30 mouse cellular contexts compared by ENCODE assay signal in the genomic region with DNA sequence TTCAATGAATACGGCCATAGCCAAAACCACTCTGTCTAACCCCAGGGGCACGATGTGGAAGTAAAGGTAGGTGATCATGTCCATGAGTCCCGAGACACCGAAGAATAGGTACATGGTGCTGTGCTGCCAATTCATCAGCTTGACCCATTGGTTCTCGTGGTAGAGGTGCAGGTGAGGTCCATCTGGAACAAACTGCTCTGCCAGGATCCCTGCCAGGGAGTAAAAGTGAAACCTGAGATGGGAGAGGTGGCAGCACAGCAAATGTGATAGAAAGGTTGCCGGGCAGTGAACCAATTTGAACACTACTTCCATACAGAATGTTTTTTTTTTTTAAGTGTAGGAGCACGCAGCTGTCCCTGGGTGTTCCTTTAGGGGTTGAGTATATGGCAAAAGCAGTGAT. TPM values are rescaled to one million over a fixed set of nuclear protein-coding genes. Genes with fewer than 3 reads are reported as not detected.
DNase-seq lines count a peak whose midpoint lies in the region; ATAC-seq and TF ChIP-seq lines count a peak whose summit lies in the region.
"Had no signal": no experiment of that assay in that cellular context is flagged by ENCODE, and none has a peak within 500 bp of the region (broad histone marks: within the 10 kb centered on the region; RNA-seq: fewer than 3 reads in every experiment).

No protein-coding gene starts in this region.

- 79% methylated on average over 7 of the region's 7 CpGs for WGBS in kidney, embryonic 14.5 days
- WGBS in liver, adult 2 months, result 68% methylated on average over 7 of the region's 7 CpGs
- 81% methylated on average over 7 of the region's 7 CpGs for WGBS in liver, embryonic 12.5 days (ENCODE audit: insufficient replicate concordance)

- no peak for TF ChIP-seq POLR2A in liver, adult 2 months (IDR thresholded peaks at IDR 0.05; ENCODE audit: extremely low read depth, insufficient read depth, low read length)

- ATAC-seq in kidney, embryonic 14.5 days (ENCODE audit: low FRiP score, low TSS enrichment), result no peak
- ATAC-seq in liver, embryonic 12.5 days, result no peak
- ATAC-seq: forebrain, embryonic 14.5 days; forebrain, postnatal 0 days; hindbrain, embryonic 16.5 days; Patski had no signal

- no peaks in the 10 kb centered on the region for H3K27me3 ChIP-seq in kidney, embryonic 14.5 days (ENCODE audit: control insufficient read depth, insufficient read depth, low read length)
- no peaks in the 10 kb centered on the region for H3K27me3 ChIP-seq in liver, adult 2 months (ENCODE audit: control insufficient read depth, insufficient read depth, low read length)
- H3K27me3 ChIP-seq in liver, embryonic 12.5 days (replicated peaks), result no peaks in the 10 kb centered on the region
- H3K27me3 ChIP-seq: embryonic facial prominence, embryonic 12.5 days; embryonic facial prominence, embryonic 15.5 days; heart, embryonic 12.5 days; heart, embryonic 15.5 days; hindbrain, embryonic 13.5 days; Patski had no signal

- H3K9me3 ChIP-seq in kidney, embryonic 14.5 days (ENCODE audit: control insufficient read depth, low read length), result no peaks in the 10 kb centered on the region
- H3K9me3 ChIP-seq in liver, embryonic 12.5 days (replicated peaks), result no peaks in the 10 kb centered on the region
- H3K9me3 ChIP-seq: embryonic facial prominence, embryonic 12.5 days; embryonic facial prominence, embryonic 15.5 days; G1E; heart, embryonic 12.5 days; heart, embryonic 15.5 days; hindbrain, embryonic 10.5 days; hindbrain, embryonic 13.5 days had no signal

- no peak overlapping the region for H3K27ac ChIP-seq in kidney, embryonic 14.5 days (ENCODE audit: low read depth, low read length)
- H3K27ac ChIP-seq in liver, adult 2 months (replicated peaks; ENCODE audit: insufficient read depth, low read depth, low read length), result no peak overlapping the region
- H3K27ac ChIP-seq in liver, embryonic 12.5 days, result no peak overlapping the region
- H3K27ac ChIP-seq: embryonic facial prominence, embryonic 12.5 days; embryonic facial prominence, embryonic 15.5 days; heart, embryonic 15.5 days; hindbrain, embryonic 10.5 days; hindbrain, embryonic 13.5 days had no signal

- H3K4me1 ChIP-seq in kidney, embryonic 14.5 days (ENCODE audit: control insufficient read depth, insufficient read depth, low read length), result no peaks in the 10 kb centered on the region
- H3K4me1 ChIP-seq in liver, adult 2 months (ENCODE audit: control insufficient read depth, insufficient read depth, low read length), result peaks cover 3% of the 10 kb centered on the region; the same call in 1 of the 2 replicates
- H3K4me1 ChIP-seq in liver, embryonic 12.5 days, result no peaks in the 10 kb centered on the region
- H3K4me1 ChIP-seq: embryonic facial prominence, embryonic 12.5 days; embryonic facial prominence, embryonic 15.5 days; heart, embryonic 12.5 days; heart, embryonic 15.5 days; hindbrain, embryonic 13.5 days had no signal

- H3K36me3 ChIP-seq in kidney, embryonic 14.5 days (ENCODE audit: control insufficient read depth, insufficient read depth, low read length), result peaks cover 3% of the 10 kb centered on the region; the same call in 1 of the 2 replicates
- H3K36me3 ChIP-seq in liver, adult 2 months (ENCODE audit: control insufficient read depth, insufficient read depth, low read length), result no peaks in the 10 kb centered on the region
- H3K36me3 ChIP-seq in liver, embryonic 12.5 days, result peaks cover under 1% of the 10 kb centered on the region; the same call in 1 of the 2 replicates
- H3K36me3 ChIP-seq: embryonic facial prominence, embryonic 15.5 days; heart, embryonic 15.5 days had no signal

- DNase-seq in adrenal gland, postnatal 14 days, result peak; percentile 21
- DNase-seq in adrenal gland, adult (ENCODE audit: inconsistent age in 2 of 2, low spot score in 1 of 2), result no peak
- DNase-seq in kidney, adult 9 months, result peak; percentile 34
- peak; percentile 82 for DNase-seq in liver, adult 2 months (ENCODE audit: extremely low read depth, low read depth, low spot score)
- no peak for DNase-seq in frontal cortex, postnatal 10 days (ENCODE audit: low spot score in 2 of 2)
- DNase-seq: adrenal gland, adult 8-10 months; adrenal gland, postnatal 36 days; cerebellum, adult 11 months; cerebellum, adult 2 months; cerebellum, adult 9-11 months; cerebellum, postnatal 25 days; forebrain, postnatal 0 days; gastrocnemius, postnatal 25 days; heart, adult 18-20 months; heart, postnatal 10 days; heart, postnatal 36 days had no signal

- H3K4me2 ChIP-seq in kidney, embryonic 14.5 days (replicated peaks; ENCODE audit: low read depth, low read length), result no peak overlapping the region
- H3K4me2 ChIP-seq in liver, embryonic 12.5 days, result no peak overlapping the region
- H3K4me2 ChIP-seq: embryonic facial prominence, embryonic 12.5 days; embryonic facial prominence, embryonic 15.5 days; heart, embryonic 12.5 days; heart, embryonic 15.5 days; hindbrain, embryonic 13.5 days had no signal

- TF ChIP-seq CTCF in liver, adult 2 months (IDR thresholded peaks at IDR 0.05; ENCODE audit: low read depth, low read length), result no peak

- H3K9ac ChIP-seq in kidney, embryonic 14.5 days (ENCODE audit: low read depth, low read length), result no peak overlapping the region
- H3K9ac ChIP-seq in liver, adult 2 months (ENCODE audit: low read depth, low read length), result no peak overlapping the region
- H3K9ac ChIP-seq in liver, embryonic 12.5 days, result no peak overlapping the region
- H3K9ac ChIP-seq: embryonic facial prominence, embryonic 12.5 days; embryonic facial prominence, embryonic 15.5 days; forebrain, postnatal 0 days; heart, embryonic 12.5 days; heart, embryonic 15.5 days; hindbrain, embryonic 13.5 days had no signal

- no peak overlapping the region for H3K4me3 ChIP-seq in kidney, embryonic 14.5 days (ENCODE audit: low read length)
- H3K4me3 ChIP-seq in liver, adult 2 months (ENCODE audit: insufficient read depth, low read depth, low read length), result no peak overlapping the region
- H3K4me3 ChIP-seq in liver, embryonic 12.5 days, result no peak overlapping the region
- H3K4me3 ChIP-seq: embryonic facial prominence, embryonic 12.5 days; embryonic facial prominence, embryonic 15.5 days; heart, embryonic 12.5 days; heart, embryonic 15.5 days; hindbrain, embryonic 10.5 days; hindbrain, embryonic 13.5 days had no signal

- H3K79me2 ChIP-seq in liver, adult 2 months (ENCODE audit: control insufficient read depth, insufficient read depth, low read length), result no peaks in the 10 kb centered on the region

RNA-seq across cellular contexts. Expression of a gene that starts 35.3 kb away (rescaled TPM):
- total RNA-seq in adrenal gland, postnatal 14 days (2021), result 52.2 and 71.6 TPM in 2 replicates
- 10.2 and 11.8 TPM in 2 replicates for polyA plus RNA-seq in kidney, embryonic 14.5 days (2014; fragmentation: Nextera tagmentation; extraction: Ambion mirVana)
- 0.13 and 0.55 TPM in 2 replicates for total RNA-seq in liver, adult 2 months (2014; rRNA removed)
- 0.37 and 0.73 TPM in 2 replicates for polyA plus RNA-seq in liver, adult 2 months (2012; rRNA removed)
- not detected in 2 replicates for polyA plus RNA-seq in liver, embryonic 12.5 days (2016; fragmentation: Nextera tagmentation; extraction: Ambion mirVana)
- total RNA-seq: common myeloid progenitor, adult 5-6 weeks; forebrain, postnatal 0 days had no signal
- polyA plus RNA-seq: forebrain, embryonic 11.5 days; forebrain, embryonic 14.5 days; G1E; heart, embryonic 12.5 days; heart, embryonic 15.5 days; hindbrain, embryonic 10.5 days; Patski had no signal

RNA-seq across cellular contexts. Expression of a gene that starts 43.0 kb away (rescaled TPM):
- total RNA-seq in adrenal gland, postnatal 14 days (2021), result 23.7 and 27.6 TPM in 2 replicates
- 33.3 and 34.5 TPM in 2 replicates for polyA plus RNA-seq in kidney, embryonic 14.5 days (2014; fragmentation: Nextera tagmentation; extraction: Ambion mirVana)
- 6.6 and 8.6 TPM in 2 replicates for total RNA-seq in liver, adult 2 months (2014; rRNA removed)
- 5.6 and 8.2 TPM in 2 replicates for polyA plus RNA-seq in liver, adult 2 months (2012; rRNA removed)
- 8.6 and 9.3 TPM in 2 replicates for polyA plus RNA-seq in liver, embryonic 12.5 days (2016; fragmentation: Nextera tagmentation; extraction: Ambion mirVana)

Comparison
In these comparisons a context has a peak if more than half of its experiments do, and no peak if none do; other contexts are left out.
1. DNase-seq: peak in adrenal gland, postnatal 14 days (single experiment), kidney, adult 9 months (single experiment) and liver, adult 2 months (single experiment); none in adrenal gland, adult (0 of 2) and frontal cortex, postnatal 10 days (0 of 2).